Mouse (Mus musculus) G1E (cell line): ENCODE measurements around the gene Gja5.
A peak's percentile ranks its signal among the peaks of the same experiment; 100 is the strongest.

Experiments used
- CTCF ChIP-seq: IDR thresholded peaks from 2 replicates; pipeline ENCODE4 v1.5.1; 2012; ENCODE audit warnings: low read depth, low read length, inconsistent platforms, mixed read lengths
- GATA1 ChIP-seq: IDR thresholded peaks from 2 replicates; pipeline ENCODE4 v1.6.1; 2012; ENCODE audit warnings: borderline replicate concordance, low read length, inconsistent platforms, mixed read lengths

- TF ChIP-seq GATA1: no peak
- 0 out of 2 replicates have a peak, but pooled peaks have one; percentile 6 for TF ChIP-seq CTCF
Observed at GRCm38 (mm10) chr3:97087326-97087725, 182.8 kb downstream of the Gja5 start.
